Mouse (Mus musculus) CH12.LX (cell line): ENCODE measurements around the gene Prmt8. TPM values are rescaled to one million over a fixed set of nuclear protein-coding genes. Genes with fewer than 3 reads are reported as not detected.

Experiments used
- DNase-seq: peaks from one replicate; pipeline ENCODE4 v3.0.0-alpha.2; 2013; ENCODE audit errors: extremely low read depth
- H3K27ac ChIP-seq: 2 replicates; pipeline ENCODE4 v1.5.1; 2012; ENCODE audit warnings: low read depth, mild to moderate bottlenecking, control low read depth, moderate library complexity; ENCODE audit not compliant: insufficient read depth
- H3K27me3 ChIP-seq: replicated peaks from 2 replicates; pipeline ENCODE3; 2012; ENCODE audit warnings: inconsistent platforms
- H3K36me3 ChIP-seq, 2 experiments: replicated peaks in 1 of 2; 2 replicates each; pipeline versions ENCODE3 to v1.6.1; 2012; ENCODE audit warnings: inconsistent platforms in 1 of 2, low read length in 1 of 2, mild to moderate bottlenecking in 1 of 2, mixed read lengths in 1 of 2, moderate library complexity in 1 of 2; ENCODE audit not compliant: control insufficient read depth in 1 of 2, insufficient read depth in 1 of 2
- H3K4me1 ChIP-seq, 2 experiments: 2 replicates each; pipeline ENCODE4 v1.6.1; 2012; ENCODE audit warnings: inconsistent platforms in 1 of 2, moderate library complexity in 1 of 2; ENCODE audit not compliant: insufficient read depth in 2 of 2, control insufficient read depth in 1 of 2
- H3K4me2 ChIP-seq: 2 replicates; pipeline ENCODE4 v1.6.1; 2012; ENCODE audit warnings: low read depth, mild to moderate bottlenecking, control low read depth; ENCODE audit not compliant: poor library complexity, insufficient read depth, severe bottlenecking
- H3K4me3 ChIP-seq, 3 experiments: fragments of 150-350 bp in 1 of 3; sonication (generic) in 1 of 3; replicated peaks in 1 of 3; 2 replicates each; pipeline versions ENCODE3 to v1.5.1; 2011 to 2012; ENCODE audit warnings: low read depth in 2 of 3, low read length in 2 of 3, mild to moderate bottlenecking in 2 of 3, moderate library complexity in 2 of 3, control low read depth in 1 of 3, improper control_type of control experiment in 1 of 3, inconsistent platforms in 1 of 3, mixed read lengths in 1 of 3; ENCODE audit not compliant: poor library complexity in 1 of 3
- H3K79me2 ChIP-seq: replicated peaks from 2 replicates; pipeline ENCODE4 v1.6.1; 2012; ENCODE audit warnings: mild to moderate bottlenecking, moderate library complexity; ENCODE audit not compliant: control insufficient read depth, poor library complexity, insufficient read depth, severe bottlenecking; ENCODE audit errors: extremely low read depth
- H3K9ac ChIP-seq: 2 replicates; pipeline ENCODE4 v1.6.1; 2012; ENCODE audit warnings: low read depth, mild to moderate bottlenecking, control low read depth, moderate library complexity; ENCODE audit not compliant: insufficient read depth
- H3K9me3 ChIP-seq: replicated peaks from 2 replicates; pipeline ENCODE3; 2012; ENCODE audit warnings: low read length, inconsistent platforms, mixed read lengths
- CHD2 ChIP-seq: IDR thresholded peaks from 2 replicates; pipeline ENCODE4 v1.6.1; 2011; ENCODE audit warnings: low read length, improper control_type of control experiment
- CTCF ChIP-seq, 2 experiments: IDR thresholded peaks in 1 of 2; conservative IDR thresholded peaks in 1 of 2; 2 replicates each; pipeline ENCODE4 v1.5.1; 2011 to 2012; ENCODE audit warnings: low read depth in 2 of 2, low read length in 2 of 2, improper control_type of control experiment in 1 of 2, inconsistent platforms in 1 of 2, mild to moderate bottlenecking in 1 of 2, moderate library complexity in 1 of 2
- ELF1 ChIP-seq: IDR thresholded peaks from 2 replicates; pipeline ENCODE4 v1.6.1; 2014; ENCODE audit warnings: low read depth, mild to moderate bottlenecking, inconsistent platforms, low read length, improper control_type of control experiment
- ETS1 ChIP-seq: conservative IDR thresholded peaks from 2 replicates; pipeline ENCODE4 v1.6.1; 2012; ENCODE audit warnings: low read depth, mild to moderate bottlenecking, inconsistent platforms, low read length, improper control_type of control experiment, moderate library complexity
- IRF4 ChIP-seq: IDR thresholded peaks from 2 replicates; pipeline ENCODE4 v1.6.1; 2014; ENCODE audit warnings: low read depth, mild to moderate bottlenecking, inconsistent platforms, low read length, improper control_type of control experiment
- JUND ChIP-seq: conservative IDR thresholded peaks from 2 replicates; pipeline ENCODE4 v1.6.1; 2011; ENCODE audit warnings: low read depth, low read length, improper control_type of control experiment
- KAT2A ChIP-seq: IDR thresholded peaks from 2 replicates; pipeline ENCODE4 v1.6.1; 2012; ENCODE audit warnings: low read length, improper control_type of control experiment, inconsistent platforms; ENCODE audit not compliant: insufficient replicate concordance
- MAZ ChIP-seq: IDR thresholded peaks from 2 replicates; pipeline ENCODE4 v1.6.1; 2012; ENCODE audit warnings: low read depth, mild to moderate bottlenecking, inconsistent platforms, low read length, improper control_type of control experiment, moderate library complexity
- MEF2A ChIP-seq: IDR thresholded peaks from 2 replicates; pipeline ENCODE4 v1.6.1; 2014; ENCODE audit warnings: low read depth, mild to moderate bottlenecking, inconsistent platforms, low read length, improper control_type of control experiment, borderline replicate concordance
- MXI1 ChIP-seq: IDR thresholded peaks from 2 replicates; pipeline ENCODE4 v1.6.1; 2011; ENCODE audit warnings: mild to moderate bottlenecking, low read depth, low read length, improper control_type of control experiment
- NELFE ChIP-seq: IDR thresholded peaks from 2 replicates; pipeline ENCODE4 v1.6.1; 2011; ENCODE audit warnings: low read depth, low read length, improper control_type of control experiment
- NRF1 ChIP-seq: IDR thresholded peaks from 2 replicates; pipeline ENCODE4 v1.6.1; 2014; ENCODE audit warnings: low read depth, mild to moderate bottlenecking, inconsistent platforms, low read length, improper control_type of control experiment, moderate library complexity
- PAX5 ChIP-seq: IDR thresholded peaks from 2 replicates; pipeline ENCODE4 v1.6.1; 2012; ENCODE audit warnings: low read length, inconsistent platforms, mixed read lengths
- POLR2AphosphoS2 ChIP-seq: IDR thresholded peaks from 2 replicates; pipeline ENCODE4 v1.6.1; 2011; ENCODE audit warnings: low read depth, low read length, improper control_type of control experiment
- RAD21 ChIP-seq: IDR thresholded peaks from 2 replicates; pipeline ENCODE4 v1.6.1; 2011; ENCODE audit warnings: low read depth, mild to moderate bottlenecking, low read length, improper control_type of control experiment, moderate library complexity
- RCOR1 ChIP-seq: conservative IDR thresholded peaks from 2 replicates; pipeline ENCODE4 v1.6.1; 2012; ENCODE audit warnings: low read depth, mild to moderate bottlenecking, inconsistent platforms, low read length, improper control_type of control experiment
- UBTF ChIP-seq: IDR thresholded peaks from 2 replicates; pipeline ENCODE4 v1.6.1; 2012; ENCODE audit warnings: low read depth, mild to moderate bottlenecking, inconsistent platforms, low read length, improper control_type of control experiment, moderate library complexity
- USF1 ChIP-seq: IDR thresholded peaks from 2 replicates; pipeline ENCODE4 v1.6.1; 2014; ENCODE audit warnings: low read depth, mild to moderate bottlenecking, inconsistent platforms, low read length, improper control_type of control experiment
- USF2 ChIP-seq: conservative IDR thresholded peaks from 2 replicates; pipeline ENCODE4 v1.6.1; 2011; ENCODE audit warnings: low read depth, low read length, improper control_type of control experiment
- dilution Hi-C: fragments of 300-500 bp; cut with MboI; formaldehyde crosslinking; loops from 2 replicates; pipeline ENCODE4 v1.14.3; 2020; ENCODE audit warnings: low sequenced_read_pairs; ENCODE audit not compliant: extremely low pct_unique_long_range_greater_than_20kb, extremely low pct_ligation_motif_present
- in situ Hi-C: fragments of 300-500 bp; cut with MboI; formaldehyde crosslinking; loops from 3 replicates; pipeline ENCODE4 v1.14.3; 2019; ENCODE audit warnings: low sequenced_read_pairs, low pct_ligation_motif_present, low pct_unique_long_range_greater_than_20kb, mixed read lengths
- polyA plus RNA-seq: library from polyadenylated mRNA; unstranded; fragments of >175 nt; gene quantifications from 2 replicates; pipeline ENCODE4 v1.2.1, GENCODE M21; 2012; ENCODE audit warnings: low read depth; ENCODE audit not compliant: insufficient read length
- total RNA-seq, 2 experiments: library from RNA; depleted of rRNA; stranded (reverse); fragments of 300-350 nt in 1 of 2; fragments of >200 nt in 1 of 2; gene quantifications; 2 replicates each; pipeline ENCODE4 v1.2.3; 2012 to 2014

The Prmt8 gene
- total and polyA plus RNA-seq, 3 experiments, result not detected

DNA sequence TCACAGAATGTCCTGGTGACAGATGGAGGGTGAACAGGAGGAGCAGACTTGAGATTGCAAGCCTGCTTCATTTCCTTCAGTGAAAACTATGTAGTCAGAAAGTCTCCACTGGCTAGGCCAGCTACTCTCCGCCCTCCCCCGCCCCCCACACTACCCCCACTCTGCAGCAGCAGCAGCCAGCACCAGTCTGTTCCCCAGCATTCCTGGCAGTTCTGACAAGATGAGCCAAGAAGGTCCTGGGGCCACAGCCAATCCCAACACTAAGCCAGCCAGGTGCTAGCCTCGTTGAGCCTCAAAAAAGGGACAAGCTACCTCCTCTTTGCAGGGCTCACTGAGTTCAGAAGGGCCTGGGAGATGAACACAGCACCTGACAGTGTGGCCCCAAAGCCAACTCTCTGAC is 16.6 kb downstream of the Prmt8 start:
- no peak for TF ChIP-seq MAZ
- TF ChIP-seq NELFE, result no peak
- no peak for TF ChIP-seq ETS1
- TF ChIP-seq JUND, result no peak
- TF ChIP-seq RCOR1, result no peak
- no peak for TF ChIP-seq IRF4
- TF ChIP-seq MEF2A, result no peak
- no peak for TF ChIP-seq NRF1
- no peak for TF ChIP-seq POLR2AphosphoS2
- TF ChIP-seq ELF1, result no peak
- no peak for TF ChIP-seq RAD21
- TF ChIP-seq CHD2, result no peak
- TF ChIP-seq MXI1, result no peak
- TF ChIP-seq UBTF, result no peak
- TF ChIP-seq USF1, result no peak
- no peak for TF ChIP-seq USF2
- TF ChIP-seq PAX5, result no peak
- no peak for TF ChIP-seq KAT2A
- TF ChIP-seq CTCF (conservative IDR thresholded peaks at IDR 0.05 in 1 of 2, IDR thresholded peaks at IDR 0.05 in 1 of 2; ENCODE audit: low read depth in 2 of 2, low read length in 2 of 2), result no peak
- Histone ChIP-seq H3K4me2 (no peak overlapping the region), H3K4me3 (no peak overlapping the region), H3K27me3 (peaks cover 75% of the 10 kb centered on the region), H3K27ac (no peak overlapping the region), H3K9ac (no peak overlapping the region), H3K9me3 (no peaks in the 10 kb centered on the region), H3K79me2 (no peaks in the 10 kb centered on the region), H3K36me3 (no peaks in the 10 kb centered on the region), H3K4me1 (no peaks in the 10 kb centered on the region)
- no peak for DNase-seq
- in situ Hi-C loops (no loop called here), dilution Hi-C loops (no loop called here)

- in situ Hi-C loops, result no loop called here
- dilution Hi-C loops, result no loop called here
- Histone ChIP-seq H3K36me3 (no peaks in the 10 kb centered on the region), H3K9me3 (no peaks in the 10 kb centered on the region), H3K4me3 (no peak overlapping the region), H3K4me2 (no peak overlapping the region), H3K27ac (no peak overlapping the region), H3K9ac (no peak overlapping the region), H3K27me3 (peaks cover 82% of the 10 kb centered on the region), H3K79me2 (no peaks in the 10 kb centered on the region), H3K4me1 (no peaks in the 10 kb centered on the region)
- no peak for TF ChIP-seq USF2
- no peak for DNase-seq
These were observed 17.8 kb downstream of the Prmt8 start for GRCm38 (mm10) chr6:127751499-127751898.
